Mouse (Mus musculus) limb, embryonic 10.5 days (tissue): ENCODE measurements around the gene Pou2f3. TPM values are rescaled to one million over a fixed set of nuclear protein-coding genes. Genes with fewer than 3 reads are reported as not detected.

ENCODE experiments used
- DNase-seq: peaks from one replicate; pipeline ENCODE4 v3.0.0-alpha.2; 2017; ENCODE audit warnings: low spot score
- H3K27ac ChIP-seq: fragments of 300-500 bp; sonication (generic); 2 replicates; pipeline ENCODE4 v1.5.1; 2016; ENCODE audit warnings: mild to moderate bottlenecking
- H3K27me3 ChIP-seq: fragments of 300-500 bp; sonication (generic); 2 replicates; pipeline ENCODE4 v1.6.1; 2016; ENCODE audit warnings: low read depth, mild to moderate bottlenecking; ENCODE audit not compliant: poor library complexity, severe bottlenecking
- H3K36me3 ChIP-seq: fragments of 300-500 bp; sonication (generic); 2 replicates; pipeline ENCODE4 v1.6.1; 2016; ENCODE audit warnings: mild to moderate bottlenecking, moderate library complexity
- H3K4me1 ChIP-seq: fragments of 300-500 bp; sonication (generic); 2 replicates; pipeline ENCODE4 v1.6.1; 2016
- H3K4me3 ChIP-seq: fragments of 300-500 bp; sonication (generic); 2 replicates; pipeline ENCODE4 v1.5.1; 2016; ENCODE audit warnings: mild to moderate bottlenecking, moderate library complexity
- H3K9me3 ChIP-seq: fragments of 300-500 bp; sonication (generic); replicated peaks from 2 replicates; pipeline ENCODE4 v1.6.1; 2016; ENCODE audit warnings: mild to moderate bottlenecking
- WGBS: fragments of 180-500 bp; shearing (Covaris S2); methylation state at CpG from one replicate; pipeline ENCODE4 v1.1.7; 2016; 5-methylcytosine and 5-hydroxymethylcytosine counted together
- polyA plus RNA-seq: library from polyadenylated mRNA; unstranded; fragments of >200 nt; fragmentation: Nextera tagmentation; extraction: Ambion mirVana; gene quantifications from 2 replicates; pipeline ENCODE4 v1.2.1, GENCODE M21; 2016

Pou2f3 gene
- polyA plus RNA-seq, 1 experiment from 2014 or later: 0.08 TPM

GRCm38 (mm10) chr9:43101936-43102595 lies 108.1 kb downstream of the Pou2f3 start:
- no peaks in the 10 kb centered on the region for H3K27me3 ChIP-seq
- no peak for DNase-seq
- H3K4me3 ChIP-seq: no peak overlapping the region
- no peaks in the 10 kb centered on the region for H3K9me3 ChIP-seq
- WGBS: 85% methylated on average over 8 of the region's 8 CpGs
- H3K36me3 ChIP-seq: peaks cover 6% of the 10 kb centered on the region; the same call in 1 of the 2 replicates
- H3K4me1 ChIP-seq: peaks cover 34% of the 10 kb centered on the region
- no peak overlapping the region for H3K27ac ChIP-seq

GRCm38 (mm10) chr9:43098922-43099321 lies 111.2 kb downstream of the Pou2f3 start:
- Histone ChIP-seq H3K4me1 (peaks cover 20% of the 10 kb centered on the region), H3K27me3 (no peaks in the 10 kb centered on the region), H3K9me3 (no peaks in the 10 kb centered on the region), H3K4me3 (no peak overlapping the region), H3K27ac (no peak overlapping the region), H3K36me3 (peaks cover 10% of the 10 kb centered on the region; the same call in 1 of the 2 replicates)
- 71% methylated on average over 4 of the region's 4 CpGs for WGBS
- no peak for DNase-seq

GRCm38 (mm10) chr9:43097801-43098557 lies 112.2 kb downstream of the Pou2f3 start:
- 92% methylated on average over 3 of the region's 3 CpGs for WGBS
- Histone ChIP-seq H3K4me1 (peaks cover 11% of the 10 kb centered on the region), H3K27me3 (no peaks in the 10 kb centered on the region), H3K36me3 (peaks cover 10% of the 10 kb centered on the region; the same call in 1 of the 2 replicates), H3K27ac (no peak overlapping the region), H3K4me3 (no peak overlapping the region), H3K9me3 (no peaks in the 10 kb centered on the region)
- DNase-seq: no peak

- no peak overlapping the region for H3K4me3 ChIP-seq
- H3K4me1 ChIP-seq: no peaks in the 10 kb centered on the region
- H3K36me3 ChIP-seq: peaks cover 4% of the 10 kb centered on the region; the same call in 1 of the 2 replicates
- no peak for DNase-seq
- H3K27ac ChIP-seq: no peak overlapping the region
- no peaks in the 10 kb centered on the region for H3K27me3 ChIP-seq
- no peaks in the 10 kb centered on the region for H3K9me3 ChIP-seq
Observed at GRCm38 (mm10) chr9:43096337-43096736, 113.8 kb downstream of the Pou2f3 start.

- Histone ChIP-seq H3K27ac (no peak overlapping the region), H3K36me3 (peaks cover 4% of the 10 kb centered on the region; the same call in 1 of the 2 replicates), H3K27me3 (no peaks in the 10 kb centered on the region), H3K4me3 (no peak overlapping the region), H3K9me3 (no peaks in the 10 kb centered on the region), H3K4me1 (no peaks in the 10 kb centered on the region)
- no peak for DNase-seq
- WGBS: 92% methylated on average over 4 of the region's 4 CpGs
Observed at GRCm38 (mm10) chr9:43094828-43095227, 115.3 kb downstream of the Pou2f3 start.

GRCm38 (mm10) chr9:43093803-43094202 lies 116.4 kb downstream of the Pou2f3 start:
- Histone ChIP-seq H3K4me1 (no peaks in the 10 kb centered on the region), H3K36me3 (peaks cover 4% of the 10 kb centered on the region; the same call in 1 of the 2 replicates), H3K27ac (no peak overlapping the region), H3K27me3 (no peaks in the 10 kb centered on the region), H3K9me3 (no peaks in the 10 kb centered on the region), H3K4me3 (no peak overlapping the region)
- 88% methylated on average over 3 of the region's 3 CpGs for WGBS
- DNase-seq: no peak

- Histone ChIP-seq H3K36me3 (no peaks in the 10 kb centered on the region), H3K9me3 (no peaks in the 10 kb centered on the region), H3K27me3 (no peaks in the 10 kb centered on the region), H3K4me1 (peaks cover 5% of the 10 kb centered on the region; the same call in 1 of the 2 replicates), H3K27ac (no peak overlapping the region), H3K4me3 (no peak overlapping the region)
- WGBS: 96% methylated on average over 1 of the region's 1 CpGs
- no peak for DNase-seq
Observed at GRCm38 (mm10) chr9:43085686-43086285, 124.4 kb downstream of the Pou2f3 start.

- 91% methylated on average over 7 of the region's 7 CpGs for WGBS
- H3K4me1 ChIP-seq: peaks cover 9% of the 10 kb centered on the region; the same call in 1 of the 2 replicates
- H3K4me3 ChIP-seq: no peak overlapping the region
- no peak for DNase-seq
- no peak overlapping the region for H3K27ac ChIP-seq
- H3K36me3 ChIP-seq: no peaks in the 10 kb centered on the region
- H3K9me3 ChIP-seq: no peaks in the 10 kb centered on the region
- H3K27me3 ChIP-seq: no peaks in the 10 kb centered on the region
Observed at GRCm38 (mm10) chr9:43084496-43085362, 125.4 kb downstream of the Pou2f3 start.

- 61% methylated on average over 7 of the region's 7 CpGs for WGBS
- no peak overlapping the region for H3K4me3 ChIP-seq
- DNase-seq: no peak
- H3K4me1 ChIP-seq: peaks cover 9% of the 10 kb centered on the region; the same call in 1 of the 2 replicates
- no peaks in the 10 kb centered on the region for H3K9me3 ChIP-seq
- no peaks in the 10 kb centered on the region for H3K36me3 ChIP-seq
- H3K27ac ChIP-seq: no peak overlapping the region
- H3K27me3 ChIP-seq: no peaks in the 10 kb centered on the region
Observed at GRCm38 (mm10) chr9:43083441-43084055, 126.6 kb downstream of the Pou2f3 start.

GRCm38 (mm10) chr9:43078711-43079110 lies 131.5 kb downstream of the Pou2f3 start:
- Histone ChIP-seq H3K4me3 (no peak overlapping the region), H3K27me3 (no peaks in the 10 kb centered on the region), H3K9me3 (no peaks in the 10 kb centered on the region), H3K27ac (no peak overlapping the region), H3K4me1 (peaks cover 9% of the 10 kb centered on the region; the same call in 1 of the 2 replicates), H3K36me3 (no peaks in the 10 kb centered on the region)
- 88% methylated on average over 3 of the region's 3 CpGs for WGBS
- no peak for DNase-seq

- Histone ChIP-seq H3K27ac (no peak overlapping the region), H3K4me3 (no peak overlapping the region), H3K4me1 (peaks cover 16% of the 10 kb centered on the region), H3K36me3 (no peaks in the 10 kb centered on the region), H3K9me3 (no peaks in the 10 kb centered on the region), H3K27me3 (no peaks in the 10 kb centered on the region)
- DNase-seq: no peak
- 85% methylated on average over 7 of the region's 7 CpGs for WGBS
Observed at GRCm38 (mm10) chr9:43076163-43076562, 134.0 kb downstream of the Pou2f3 start.

- Histone ChIP-seq H3K4me3 (no peak overlapping the region), H3K27ac (no peak overlapping the region), H3K36me3 (no peaks in the 10 kb centered on the region), H3K4me1 (peaks cover 10% of the 10 kb centered on the region), H3K27me3 (no peaks in the 10 kb centered on the region), H3K9me3 (no peaks in the 10 kb centered on the region)
- 91% methylated on average over 1 of the region's 1 CpGs for WGBS
- no peak for DNase-seq
Observed at GRCm38 (mm10) chr9:43074611-43075010, 135.6 kb downstream of the Pou2f3 start.
